Mouse (Mus musculus) erythroblast, embryonic 14.5 days (primary cell): ENCODE results near the gene Fgfr2.

Experiments used
- GATA1 ChIP-seq: IDR thresholded peaks from 2 replicates; pipeline ENCODE4 v1.6.1; 2012; ENCODE audit warnings: low read length, inconsistent platforms, mixed read lengths
- TAL1 ChIP-seq: IDR thresholded peaks from 3 replicates; pipeline ENCODE4 v1.6.1; 2012; ENCODE audit warnings: low read length, inconsistent platforms, mixed read lengths

GRCm38 (mm10) chr7:133037618-133038017 lies 85.5 kb downstream of the Fgfr2 start:
- TF ChIP-seq TAL1 (no peak), GATA1 (no peak)
